Mouse (Mus musculus) heart, adult 2 months (tissue): ENCODE measurements around the gene Chchd10. TPM values are rescaled to one million over a fixed set of nuclear protein-coding genes. Genes with fewer than 3 reads are reported as not detected.

Source experiments
- DNase-seq, 2 experiments: peaks; one replicate each; pipeline ENCODE4 v3.0.0; 2021
- H3K27ac ChIP-seq: fragments of 200-600 bp; 2 replicates; pipeline ENCODE4 v1.8.1; 2022
- H3K27me3 ChIP-seq: fragments of 200-500 bp; 2 replicates; pipeline ENCODE4 v1.6.1; 2012; ENCODE audit warnings: mild to moderate bottlenecking, low read length, inconsistent platforms, mixed read lengths; ENCODE audit not compliant: control insufficient read depth, insufficient read depth
- H3K36me3 ChIP-seq: fragments of 200-500 bp; 2 replicates; pipeline ENCODE4 v1.6.1; 2012; ENCODE audit warnings: low read length, inconsistent platforms; ENCODE audit not compliant: control insufficient read depth, insufficient read depth
- H3K4me1 ChIP-seq: fragments of 200-500 bp; 2 replicates; pipeline ENCODE4 v1.6.1; 2011; ENCODE audit warnings: low read length; ENCODE audit not compliant: control insufficient read depth, insufficient read depth
- H3K4me3 ChIP-seq: fragments of 200-600 bp; 2 replicates; pipeline ENCODE4 v1.8.1; 2022
- H3K79me2 ChIP-seq: fragments of 200-500 bp; replicated peaks from 2 replicates; pipeline ENCODE4 v1.6.1; 2012; ENCODE audit warnings: mild to moderate bottlenecking, inconsistent platforms, low read length, moderate library complexity, mixed read lengths; ENCODE audit not compliant: control insufficient read depth, insufficient read depth
- H3K9ac ChIP-seq: fragments of 200-500 bp; 2 replicates; pipeline ENCODE4 v1.6.1; 2012; ENCODE audit warnings: low read depth, mild to moderate bottlenecking, control low read depth, inconsistent platforms, low read length, mixed read lengths
- CTCF ChIP-seq: fragments of 200-600 bp; IDR thresholded peaks from 2 replicates; pipeline ENCODE4 v1.8.1; 2022; ENCODE audit warnings: antibody characterized with exemption, mild to moderate bottlenecking, moderate library complexity
- EP300 ChIP-seq: fragments of 200-500 bp; IDR thresholded peaks from 2 replicates; pipeline ENCODE4 v1.6.1; 2011; ENCODE audit warnings: low read depth, low read length, control low read depth; ENCODE audit not compliant: insufficient read depth
- POLR2A ChIP-seq: fragments of 200-500 bp; IDR thresholded peaks from 2 replicates; pipeline ENCODE4 v1.6.1; 2011; ENCODE audit warnings: mild to moderate bottlenecking, low read depth, low read length, control low read depth; ENCODE audit not compliant: insufficient read depth
- WGBS: fragments of 180-500 bp; shearing (Covaris S2); methylation state at CpG from one replicate; pipeline ENCODE4 v1.1.7; 2018; 5-methylcytosine and 5-hydroxymethylcytosine counted together
- intact Hi-C: fragments of 180-260 bp; cut with DNase I; formaldehyde crosslinking; loops from one replicate; pipeline ENCODE4 v1.15.1; 2025
- polyA plus RNA-seq: library from polyadenylated mRNA; depleted of rRNA; stranded (reverse); fragments of >200 nt; gene quantifications from 2 replicates; pipeline ENCODE4 v1.2.3, GENCODE M21; 2012
- total RNA-seq, 2 experiments: library from RNA; stranded (reverse); gene quantifications; 2 replicates each; pipeline ENCODE4 v1.2.3; 2021

Chchd10 gene
- total and polyA plus RNA-seq, 3 experiments, result 1,811 to 2,061 (median 2,042) TPM

DNA sequence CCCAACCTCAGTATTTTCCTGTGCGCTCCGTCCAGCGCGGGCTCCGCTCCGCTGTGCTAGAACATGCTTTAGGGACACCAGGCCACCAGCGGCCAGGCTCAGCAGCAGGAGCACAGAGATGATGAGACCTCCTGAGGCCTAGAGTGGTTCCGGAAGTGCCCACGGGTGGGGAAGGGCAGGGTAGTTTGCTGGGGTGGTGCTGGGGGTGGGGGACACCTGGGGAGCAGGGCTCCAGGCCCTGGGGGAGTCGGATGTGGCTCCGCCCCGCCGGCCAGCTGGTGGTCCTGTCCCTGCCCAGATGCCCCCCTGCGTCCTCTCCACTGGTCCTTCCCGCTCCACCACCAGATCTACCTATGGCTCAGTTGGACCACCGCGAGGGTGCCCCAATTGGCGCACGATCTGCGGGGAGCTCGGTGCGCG lies 17.9 kb downstream of the Chchd10 start:
- 12% methylated on average over 23 of the region's 23 CpGs for WGBS
- Histone ChIP-seq H3K4me3 (peak overlapping the region; percentile 8; the same call in 1 of the 2 replicates), H3K36me3 (no peaks in the 10 kb centered on the region), H3K27me3 (no peaks in the 10 kb centered on the region; the same call in 1 of the 2 replicates), H3K79me2 (no peaks in the 10 kb centered on the region), H3K27ac (no peak overlapping the region), H3K4me1 (no peaks in the 10 kb centered on the region; the same call in 1 of the 2 replicates), H3K9ac (peak overlapping the region; percentile 55)
- DNase-seq, result peak; percentile 31 to 40
- TF ChIP-seq EP300 (no peak), CTCF (no peak), POLR2A (no peak)
- intact Hi-C loops, result loop anchor here (1.0 to 5.0 kb wide), 5 partner anchors 30 to 364 kb away; partner anchors contain the start of genes Ggt5 and Smarcb1

DNA sequence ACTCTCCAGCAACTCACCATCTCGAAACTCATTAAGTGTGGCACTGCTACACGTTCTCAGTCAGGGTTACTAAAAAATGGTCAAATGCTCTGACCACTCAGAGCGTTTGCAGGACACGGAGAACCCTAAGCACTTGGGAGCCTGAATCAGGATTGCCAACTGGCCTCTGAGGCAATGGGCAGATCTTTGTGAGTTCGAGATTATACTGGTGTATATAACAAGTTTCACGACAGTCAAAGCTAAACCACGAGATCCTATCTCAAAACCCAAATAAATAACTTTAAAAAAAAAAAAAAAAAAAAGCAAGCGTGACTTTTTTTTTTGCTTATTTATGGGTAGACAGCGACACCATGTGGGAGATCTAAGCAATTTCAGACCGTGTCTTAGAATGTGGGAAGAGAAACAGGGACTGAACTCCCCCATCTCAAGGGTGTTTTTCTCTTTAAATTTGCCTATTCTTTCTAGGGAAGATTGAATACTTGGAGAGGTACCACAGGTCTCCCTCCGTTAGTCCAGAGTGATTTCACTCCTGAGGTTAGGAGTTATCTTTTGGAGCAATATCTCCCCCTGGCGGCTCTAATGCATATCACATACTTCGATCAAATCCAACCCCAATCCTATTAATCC lies 18.6 kb downstream of the Chchd10 start:
- no peaks in the 10 kb centered on the region for H3K79me2 ChIP-seq
- no peak overlapping the region for H3K27ac ChIP-seq
- no peak overlapping the region for H3K9ac ChIP-seq
- no peaks in the 10 kb centered on the region; the same call in 1 of the 2 replicates for H3K27me3 ChIP-seq
- WGBS, result 2% methylated on average over 13 of the region's 13 CpGs
- TF ChIP-seq CTCF (peak; percentile 87), EP300 (no peak)
- intact Hi-C loops, result loop anchor here (1.0 to 5.0 kb wide), 5 partner anchors 31 to 364 kb away; partner anchors contain the start of genes Ggt5 and Smarcb1
- H3K4me1 ChIP-seq, result no peaks in the 10 kb centered on the region; the same call in 1 of the 2 replicates
- H3K36me3 ChIP-seq, result no peaks in the 10 kb centered on the region
- peak overlapping the region; percentile 41 for H3K4me3 ChIP-seq
- peak; percentile 29 to 33 for DNase-seq

DNA sequence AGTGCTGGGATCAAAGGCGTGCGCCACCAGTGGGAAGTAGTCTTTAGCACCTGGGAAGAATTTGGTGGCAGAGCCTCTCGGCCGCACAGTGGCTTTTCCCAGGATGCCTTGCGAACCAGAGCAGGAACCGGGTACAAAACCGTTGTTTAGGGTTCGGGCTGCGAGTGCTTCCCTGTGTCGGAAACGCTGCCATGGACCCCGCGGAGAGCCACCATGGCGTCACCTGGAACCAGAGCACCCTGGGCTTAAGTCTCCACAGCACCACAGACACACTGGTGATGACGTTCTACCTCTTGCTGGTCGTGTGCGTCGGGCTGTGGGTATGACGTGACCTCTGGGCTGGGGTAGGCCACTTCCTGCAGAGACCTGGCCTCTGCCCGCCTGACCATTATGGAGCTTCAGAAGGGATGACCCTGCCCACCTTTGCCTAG lies 21.5 kb downstream of the Chchd10 start, which contains the start of gene Gm5134:
Gm5134 (plus strand) TSS at position 134 of the 431 bp plus-strand sequence.
- no peak for DNase-seq
- TF ChIP-seq POLR2A, result no peak
- no peak for TF ChIP-seq CTCF
- no peak for TF ChIP-seq EP300
- Histone ChIP-seq H3K4me3 (no peak within 1 kb of the TSS), H3K9ac (no peak within 1 kb of the TSS), H3K27me3 (no peaks in the 10 kb centered on the region; the same call in 1 of the 2 replicates), H3K79me2 (no peaks in the 10 kb centered on the region), H3K27ac (no peak within 1 kb of the TSS), H3K4me1 (no peaks in the 10 kb centered on the region; the same call in 1 of the 2 replicates), H3K36me3 (no peaks in the 10 kb centered on the region)
- intact Hi-C loops, result loop anchor here (5.0 kb wide), 1 partner anchor 367 kb away; the partner anchor contains the start of gene Ggt5
- 21% methylated on average over 20 of the region's 20 CpGs for WGBS

DNA sequence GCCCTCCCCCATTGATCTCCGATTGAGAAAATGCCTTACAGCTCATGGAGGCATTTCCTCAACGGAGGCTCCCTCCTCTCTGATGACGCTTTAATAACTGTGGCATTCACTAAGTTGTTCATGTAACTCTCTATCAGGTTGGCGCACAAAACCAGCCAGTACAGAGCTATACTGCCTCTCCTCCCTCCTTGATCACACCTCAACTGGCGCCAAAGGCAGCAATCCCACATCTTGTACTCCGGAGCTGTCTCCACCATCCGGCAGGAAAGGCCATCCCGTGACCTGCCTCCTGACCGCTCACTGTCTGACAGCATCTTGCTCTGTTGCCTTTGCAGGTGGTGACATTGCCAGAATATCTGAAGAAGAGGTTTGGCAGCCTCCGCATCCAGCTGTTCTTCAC lies 40.9 kb downstream of the Chchd10 start:
- no peak overlapping the region for H3K4me3 ChIP-seq
- TF ChIP-seq CTCF (no peak), EP300 (no peak), POLR2A (no peak)
- no peak overlapping the region for H3K9ac ChIP-seq
- no peaks in the 10 kb centered on the region for H3K79me2 ChIP-seq
- H3K27ac ChIP-seq, result no peak overlapping the region
- no peaks in the 10 kb centered on the region for H3K27me3 ChIP-seq
- H3K36me3 ChIP-seq, result no peaks in the 10 kb centered on the region
- intact Hi-C loops, result no loop called here
- WGBS, result 86% methylated on average over 10 of the region's 10 CpGs
- H3K4me1 ChIP-seq, result no peaks in the 10 kb centered on the region
- DNase-seq, result no peak

DNA sequence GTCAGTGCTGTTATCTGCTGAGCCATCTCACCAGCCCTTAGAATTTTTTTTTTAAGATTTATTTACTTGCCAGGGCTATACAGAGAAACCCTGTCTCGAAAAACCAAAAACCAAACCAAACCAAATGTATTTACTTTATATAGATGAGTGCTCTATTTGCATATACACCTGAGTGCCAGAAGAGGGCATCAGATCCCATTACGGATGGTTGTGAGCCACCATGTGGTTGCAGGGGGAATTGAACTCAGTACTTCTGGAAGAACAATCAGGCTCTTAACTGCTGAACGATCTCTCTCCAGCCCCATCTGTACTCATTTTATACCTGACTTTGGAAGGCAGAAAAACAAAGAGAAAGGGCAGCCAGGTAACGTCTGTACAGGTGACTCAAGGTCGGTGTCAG lies 42.3 kb downstream of the Chchd10 start:
- DNase-seq, result no peak
- no peaks in the 10 kb centered on the region for H3K36me3 ChIP-seq
- H3K27me3 ChIP-seq, result no peaks in the 10 kb centered on the region
- no peak overlapping the region for H3K4me3 ChIP-seq
- H3K27ac ChIP-seq, result no peak overlapping the region
- 63% methylated on average over 5 of the region's 5 CpGs for WGBS
- no peak overlapping the region for H3K9ac ChIP-seq
- H3K4me1 ChIP-seq, result no peaks in the 10 kb centered on the region
- intact Hi-C loops, result no loop called here
- no peak for TF ChIP-seq EP300
- TF ChIP-seq CTCF, result peak; percentile 65
- no peaks in the 10 kb centered on the region for H3K79me2 ChIP-seq

GRCm38 (mm10) chr10:75978119-75978834 lies 45.3 kb downstream of the Chchd10 start:
- TF ChIP-seq EP300 (no peak), POLR2A (no peak), CTCF (no peak)
- H3K9ac ChIP-seq, result no peak overlapping the region
- 36% methylated on average over 10 of the region's 10 CpGs for WGBS
- H3K36me3 ChIP-seq, result no peaks in the 10 kb centered on the region
- H3K27ac ChIP-seq, result no peak overlapping the region
- H3K4me1 ChIP-seq, result no peaks in the 10 kb centered on the region
- intact Hi-C loops, result no loop called here
- no peak for DNase-seq
- H3K4me3 ChIP-seq, result no peak overlapping the region
- no peaks in the 10 kb centered on the region for H3K79me2 ChIP-seq
- no peaks in the 10 kb centered on the region for H3K27me3 ChIP-seq
